Mouse (Mus musculus): Measurements from ENCODE around the gene Gucy1b2. TPM values are rescaled to one million over a fixed set of nuclear protein-coding genes. Genes with fewer than 3 reads are reported as not detected.

Gucy1b2 gene
- polyA plus RNA-seq, 1 experiment from 2014 or later = 0.17 TPM

DNA sequence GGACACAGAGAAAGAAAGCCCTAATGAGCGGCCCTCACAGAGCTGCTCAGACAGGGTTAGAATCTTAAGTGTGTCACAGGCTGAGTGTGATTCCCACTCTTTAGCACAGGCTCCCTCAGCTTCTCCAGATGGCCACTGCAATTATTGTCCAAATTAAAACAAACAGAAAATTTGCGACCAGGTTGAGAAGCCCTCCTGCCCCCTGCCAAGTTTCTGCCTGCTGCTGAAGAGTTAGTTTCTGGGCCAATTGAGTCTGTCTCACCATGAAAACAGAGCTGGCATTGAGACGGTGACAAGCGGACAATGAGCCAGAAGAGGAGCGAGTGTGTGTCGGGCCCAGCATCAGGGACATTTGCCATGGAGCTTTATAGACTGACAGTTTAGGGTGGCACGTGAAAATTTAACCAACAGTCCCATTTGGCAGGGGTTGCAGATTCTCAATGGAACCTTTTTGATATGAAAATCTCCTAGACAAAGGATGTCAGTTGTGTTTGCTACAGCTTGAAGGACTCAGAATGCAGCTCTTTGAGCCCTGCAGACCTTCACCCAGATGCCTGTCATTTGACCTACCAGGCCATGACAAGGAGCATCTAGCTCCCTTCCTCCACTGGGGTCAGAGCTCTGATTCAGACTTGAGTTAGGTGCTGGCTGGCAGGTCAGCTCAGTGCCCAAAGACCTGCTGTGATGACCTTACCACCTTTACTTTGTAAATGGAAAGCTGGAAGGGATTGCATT lies 39.9 kb downstream of the Gucy1b2 start:
- no peaks in the 10 kb centered on the region for H3K27me3 ChIP-seq (replicated peaks; ENCODE audit: insufficient read depth, low read length)
- H3K9me3 ChIP-seq (ENCODE audit: low read length) = no peaks in the 10 kb centered on the region
- H3K36me3 ChIP-seq (ENCODE audit: insufficient read depth, low read length) = no peaks in the 10 kb centered on the region
- H3K9ac ChIP-seq (replicated peaks; ENCODE audit: low read depth) = no peak overlapping the region
- DNase-seq (ENCODE audit: low spot score) = no peak
- H3K27ac ChIP-seq (ENCODE audit: low read length) = no peak overlapping the region
- ATAC-seq = no peak
- H3K4me3 ChIP-seq (ENCODE audit: low read depth, low read length) = no peak overlapping the region
- TF ChIP-seq CTCF (IDR thresholded peaks at IDR 0.05) (no peak), EP300 (IDR thresholded peaks at IDR 0.05) (no peak)
- no peak overlapping the region for H3K4me2 ChIP-seq (replicated peaks; ENCODE audit: low read depth, low read length)
- 60% methylated on average over 7 of the region's 7 CpGs for whole genome bisulfite sequencing
- no peaks in the 10 kb centered on the region for H3K4me1 ChIP-seq (ENCODE audit: insufficient read depth, low read depth, low read length)

DNA sequence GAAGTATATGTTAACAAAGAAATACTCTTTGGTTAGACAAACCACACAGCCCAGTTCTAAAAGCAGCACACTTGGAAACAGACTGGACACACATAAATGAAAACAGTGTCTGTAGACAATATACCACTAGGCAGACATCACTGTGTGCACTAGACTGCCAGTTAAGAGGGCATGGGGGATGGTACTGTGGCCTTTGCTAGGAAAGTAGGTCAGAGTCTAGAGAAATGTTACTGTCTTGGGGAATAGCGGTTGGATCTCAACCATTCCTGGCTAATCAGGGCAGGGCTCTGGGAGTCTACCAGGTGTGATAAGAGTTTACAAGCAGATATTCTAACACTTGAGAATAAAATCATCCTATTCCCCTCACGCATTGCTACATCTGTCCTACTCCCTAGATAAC lies 60.7 kb downstream of the Gucy1b2 start:
- H3K27me3 ChIP-seq (replicated peaks; ENCODE audit: insufficient read depth, low read length) = no peaks in the 10 kb centered on the region
- H3K4me3 ChIP-seq (ENCODE audit: low read depth, low read length) = no peak overlapping the region
- H3K4me1 ChIP-seq (ENCODE audit: insufficient read depth, low read depth, low read length) = no peaks in the 10 kb centered on the region
- H3K9ac ChIP-seq (replicated peaks; ENCODE audit: low read depth) = no peak overlapping the region
- no peaks in the 10 kb centered on the region for H3K36me3 ChIP-seq (ENCODE audit: insufficient read depth, low read length)
- WGBS = 87% methylated on average over 2 of the region's 2 CpGs
- DNase-seq (ENCODE audit: low spot score) (no peak), ATAC-seq (no peak)
- no peak overlapping the region for H3K4me2 ChIP-seq (replicated peaks; ENCODE audit: low read depth, low read length)
- TF ChIP-seq CTCF (IDR thresholded peaks at IDR 0.05) (no peak), EP300 (IDR thresholded peaks at IDR 0.05) (no peak)
- no peaks in the 10 kb centered on the region for H3K9me3 ChIP-seq (ENCODE audit: low read length)
- no peak overlapping the region for H3K27ac ChIP-seq (ENCODE audit: low read length)

DNA sequence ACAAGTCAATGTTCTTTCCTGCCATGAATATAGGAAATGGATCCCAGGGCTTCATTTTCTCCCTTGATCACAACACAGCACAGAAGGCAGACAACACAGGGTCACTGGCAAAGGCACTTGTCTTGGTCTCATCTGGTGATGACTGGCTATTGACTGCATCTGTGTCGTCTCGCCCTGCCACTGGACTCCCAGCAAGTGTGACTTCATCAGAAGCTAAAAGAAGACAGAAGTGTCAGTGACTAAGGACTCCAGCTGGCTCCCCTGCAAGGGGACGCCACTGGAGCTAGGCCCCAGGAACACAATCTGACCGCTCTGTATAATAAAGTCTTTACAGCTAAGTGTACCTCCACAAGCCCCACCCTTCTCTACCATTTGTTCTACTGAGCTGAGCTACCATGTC lies 63.3 kb downstream of the Gucy1b2 start:
- DNase-seq (ENCODE audit: low spot score) = peak; percentile 60
- TF ChIP-seq EP300 (IDR thresholded peaks at IDR 0.05) (no peak), CTCF (IDR thresholded peaks at IDR 0.05) (no peak)
- no peak overlapping the region for H3K4me2 ChIP-seq (replicated peaks; ENCODE audit: low read depth, low read length)
- H3K4me3 ChIP-seq (ENCODE audit: low read depth, low read length) = no peak overlapping the region
- no peak overlapping the region for H3K27ac ChIP-seq (ENCODE audit: low read length)
- H3K4me1 ChIP-seq (ENCODE audit: insufficient read depth, low read depth, low read length) = no peaks in the 10 kb centered on the region
- H3K9me3 ChIP-seq (ENCODE audit: low read length) = no peaks in the 10 kb centered on the region
- no peak overlapping the region for H3K9ac ChIP-seq (replicated peaks; ENCODE audit: low read depth)
- H3K36me3 ChIP-seq (ENCODE audit: insufficient read depth, low read length) = no peaks in the 10 kb centered on the region
- 57% methylated on average over 4 of the region's 4 CpGs for WGBS
- peak; percentile 63 for ATAC-seq
- H3K27me3 ChIP-seq (replicated peaks; ENCODE audit: insufficient read depth, low read length) = no peaks in the 10 kb centered on the region

DNA sequence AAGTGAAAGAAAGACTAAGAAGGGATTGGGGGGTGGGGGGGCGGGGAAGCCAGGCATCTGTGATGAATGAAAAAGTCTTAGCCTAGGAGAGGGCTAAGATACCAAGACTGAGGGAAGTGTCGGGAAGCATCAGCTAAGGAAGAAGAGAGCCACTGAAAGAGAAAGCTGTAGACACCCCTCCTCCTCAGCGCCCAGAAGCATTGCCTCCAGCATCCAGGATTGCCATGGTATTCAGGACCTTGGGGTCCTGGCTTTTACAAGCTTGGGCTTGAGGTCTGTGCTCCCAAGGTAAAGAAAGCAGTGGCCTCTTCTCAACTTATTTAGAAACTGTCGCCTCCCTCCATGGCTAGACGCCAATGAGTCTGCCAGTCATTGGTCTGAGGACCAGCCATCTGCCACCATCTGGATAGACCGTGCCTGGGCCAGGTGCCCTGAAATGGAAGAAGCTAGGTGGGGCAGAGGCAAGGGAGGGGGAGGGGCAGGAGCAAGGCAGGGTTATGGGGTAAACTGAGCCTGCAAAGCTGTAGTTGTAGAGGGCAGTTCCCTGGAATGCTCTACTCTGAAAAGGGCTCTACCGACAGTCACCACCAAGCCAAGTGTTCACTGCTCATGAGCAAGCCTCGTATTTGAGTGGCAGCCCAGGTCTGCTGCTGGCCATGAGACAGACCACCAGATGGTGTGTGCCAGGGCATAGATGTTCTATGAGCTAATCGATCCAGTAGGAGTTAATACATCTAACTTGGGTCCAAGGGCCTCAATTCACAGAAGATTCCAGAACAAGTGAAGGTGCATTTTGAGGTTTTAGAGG lies 66.2 kb downstream of the Gucy1b2 start:
- Histone ChIP-seq H3K9me3 (ENCODE audit: low read length) (no peaks in the 10 kb centered on the region), H3K4me1 (ENCODE audit: insufficient read depth, low read depth, low read length) (no peaks in the 10 kb centered on the region), H3K4me2 (replicated peaks; ENCODE audit: low read depth, low read length) (no peak overlapping the region), H3K27ac (ENCODE audit: low read length) (no peak overlapping the region), H3K4me3 (ENCODE audit: low read depth, low read length) (no peak overlapping the region), H3K27me3 (replicated peaks; ENCODE audit: insufficient read depth, low read length) (no peaks in the 10 kb centered on the region), H3K36me3 (ENCODE audit: insufficient read depth, low read length) (no peaks in the 10 kb centered on the region), H3K9ac (replicated peaks; ENCODE audit: low read depth) (no peak overlapping the region)
- 79% methylated on average over 9 of the region's 9 CpGs for WGBS
- TF ChIP-seq CTCF (IDR thresholded peaks at IDR 0.05) (no peak), EP300 (IDR thresholded peaks at IDR 0.05) (no peak)
- DNase-seq (ENCODE audit: low spot score) (no peak), ATAC-seq (no peak)

DNA sequence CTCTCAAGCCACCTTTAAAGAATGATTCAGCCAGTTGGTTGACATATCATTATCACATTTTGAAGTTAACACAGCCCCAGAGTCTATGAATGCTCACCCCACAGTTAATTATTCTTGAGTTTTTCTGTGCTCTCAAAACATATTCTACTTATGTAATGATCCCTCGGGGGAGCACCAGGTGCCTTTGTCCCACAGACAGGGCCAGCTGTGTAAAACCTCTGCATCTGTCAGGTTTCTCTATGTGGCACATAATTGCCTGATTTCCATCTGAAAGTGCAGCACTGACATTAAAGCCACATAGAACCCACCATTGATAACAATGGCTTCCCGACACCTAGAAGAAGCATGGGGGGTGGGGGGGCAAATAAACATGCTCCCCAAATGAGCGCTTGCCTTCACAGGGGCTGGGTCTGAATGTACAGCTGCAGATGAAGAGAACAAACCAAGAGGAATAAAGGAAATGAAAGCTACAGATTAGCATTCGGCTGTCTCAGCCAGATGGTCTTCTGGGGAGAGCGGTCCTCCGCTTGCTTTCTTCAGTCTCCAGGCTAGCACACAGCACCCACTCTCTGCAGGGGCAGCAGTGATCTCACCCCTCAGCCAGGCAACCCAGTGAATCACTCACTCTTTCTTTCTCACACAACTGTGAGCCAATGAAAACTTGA lies 66.9 kb downstream of the Gucy1b2 start:
- H3K36me3 ChIP-seq (ENCODE audit: insufficient read depth, low read length) = no peaks in the 10 kb centered on the region
- WGBS = 63% methylated on average over 6 of the region's 6 CpGs
- peak; percentile 22 for DNase-seq (ENCODE audit: low spot score)
- no peak overlapping the region for H3K4me2 ChIP-seq (replicated peaks; ENCODE audit: low read depth, low read length)
- no peak overlapping the region for H3K4me3 ChIP-seq (ENCODE audit: low read depth, low read length)
- no peak overlapping the region for H3K27ac ChIP-seq (ENCODE audit: low read length)
- TF ChIP-seq CTCF (IDR thresholded peaks at IDR 0.05) = no peak
- TF ChIP-seq EP300 (IDR thresholded peaks at IDR 0.05) = no peak
- H3K9ac ChIP-seq (replicated peaks; ENCODE audit: low read depth) = no peak overlapping the region
- no peaks in the 10 kb centered on the region for H3K4me1 ChIP-seq (ENCODE audit: insufficient read depth, low read depth, low read length)
- ATAC-seq = peak; percentile 53
- H3K9me3 ChIP-seq (ENCODE audit: low read length) = no peaks in the 10 kb centered on the region
- H3K27me3 ChIP-seq (replicated peaks; ENCODE audit: insufficient read depth, low read length) = no peaks in the 10 kb centered on the region

DNA sequence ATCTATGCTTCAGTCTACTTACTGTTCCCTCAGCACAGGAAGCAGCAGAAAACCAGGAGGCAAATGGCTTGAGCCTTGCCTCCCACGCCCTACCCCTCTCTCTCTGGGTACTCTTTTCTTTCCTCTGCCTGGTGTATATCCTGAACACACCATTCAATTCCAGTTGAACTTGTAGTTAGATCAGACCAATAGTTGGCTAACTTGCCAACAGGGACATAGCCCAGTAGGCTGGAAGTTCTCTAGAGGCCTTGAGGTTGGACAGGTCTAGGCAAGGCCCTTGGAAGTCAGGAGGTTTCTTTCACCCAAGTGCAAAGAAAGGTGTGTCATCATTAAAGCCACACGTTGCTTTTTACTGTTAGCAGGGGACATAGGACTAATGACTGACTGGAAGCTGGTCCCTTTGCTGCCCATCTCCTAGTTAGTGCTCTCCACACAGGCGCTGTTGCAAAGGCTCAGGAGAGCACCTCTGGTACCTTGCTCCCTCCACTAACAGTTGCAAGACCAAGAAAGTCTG lies 72.2 kb downstream of the Gucy1b2 start:
- no peak for ATAC-seq
- TF ChIP-seq CTCF (IDR thresholded peaks at IDR 0.05) (no peak), EP300 (IDR thresholded peaks at IDR 0.05) (no peak)
- Histone ChIP-seq H3K9me3 (ENCODE audit: low read length) (no peaks in the 10 kb centered on the region), H3K9ac (replicated peaks; ENCODE audit: low read depth) (no peak overlapping the region), H3K4me3 (ENCODE audit: low read depth, low read length) (no peak overlapping the region), H3K27me3 (replicated peaks; ENCODE audit: insufficient read depth, low read length) (no peaks in the 10 kb centered on the region), H3K36me3 (ENCODE audit: insufficient read depth, low read length) (no peaks in the 10 kb centered on the region), H3K4me1 (ENCODE audit: insufficient read depth, low read depth, low read length) (no peaks in the 10 kb centered on the region), H3K27ac (ENCODE audit: low read length) (no peak overlapping the region), H3K4me2 (replicated peaks; ENCODE audit: low read depth, low read length) (no peak overlapping the region)
- no peak for DNase-seq (ENCODE audit: low spot score)
- 86% methylated on average over 3 of the region's 3 CpGs for WGBS

All from lung, postnatal 0 days (tissue).